Mouse (Mus musculus) cerebellum, adult 2 months (tissue): ENCODE measurements around the gene Gm28038.

Experiments used
- CTCF ChIP-seq: fragments of 200-500 bp; IDR thresholded peaks from 2 replicates; pipeline ENCODE4 v1.5.1; 2011; ENCODE audit warnings: low read depth, mild to moderate bottlenecking, control low read depth, low read length, moderate library complexity, borderline replicate concordance; ENCODE audit not compliant: insufficient read depth
- POLR2A ChIP-seq: fragments of 200-500 bp; IDR thresholded peaks from 2 replicates; pipeline ENCODE4 v1.6.1; 2011; ENCODE audit warnings: low read length, control low read depth, borderline replicate concordance; ENCODE audit not compliant: insufficient read depth

DNA sequence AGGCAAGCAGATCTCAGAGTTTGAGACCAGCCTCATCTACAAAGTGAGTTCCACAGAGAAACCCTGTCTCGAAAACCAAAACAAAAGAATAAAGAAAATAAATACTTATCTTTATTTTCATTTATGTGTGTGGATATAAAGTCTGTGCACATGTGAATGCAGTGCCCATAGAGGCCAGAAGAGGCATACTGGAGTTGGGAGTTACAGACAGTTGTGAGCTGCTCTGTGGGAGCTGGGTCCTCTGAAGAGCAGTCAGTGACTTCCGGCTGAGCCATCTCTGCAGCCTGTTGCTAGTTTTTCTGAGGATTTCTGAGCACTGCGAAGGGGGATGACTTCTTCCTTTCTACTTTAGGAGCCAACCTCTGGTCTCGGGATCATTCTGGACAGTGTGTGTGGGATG, 35.3 kb downstream of the Gm28038 start:
- TF ChIP-seq CTCF (no peak), POLR2A (no peak)
